Mouse (Mus musculus): ENCODE results near the gene Llgl2. TPM values are rescaled to one million over a fixed set of nuclear protein-coding genes. Genes with fewer than 3 reads are reported as not detected.

Gene Llgl2
- polyA plus RNA-seq, 1 experiment from 2014 or later: 4.9 TPM

DNA sequence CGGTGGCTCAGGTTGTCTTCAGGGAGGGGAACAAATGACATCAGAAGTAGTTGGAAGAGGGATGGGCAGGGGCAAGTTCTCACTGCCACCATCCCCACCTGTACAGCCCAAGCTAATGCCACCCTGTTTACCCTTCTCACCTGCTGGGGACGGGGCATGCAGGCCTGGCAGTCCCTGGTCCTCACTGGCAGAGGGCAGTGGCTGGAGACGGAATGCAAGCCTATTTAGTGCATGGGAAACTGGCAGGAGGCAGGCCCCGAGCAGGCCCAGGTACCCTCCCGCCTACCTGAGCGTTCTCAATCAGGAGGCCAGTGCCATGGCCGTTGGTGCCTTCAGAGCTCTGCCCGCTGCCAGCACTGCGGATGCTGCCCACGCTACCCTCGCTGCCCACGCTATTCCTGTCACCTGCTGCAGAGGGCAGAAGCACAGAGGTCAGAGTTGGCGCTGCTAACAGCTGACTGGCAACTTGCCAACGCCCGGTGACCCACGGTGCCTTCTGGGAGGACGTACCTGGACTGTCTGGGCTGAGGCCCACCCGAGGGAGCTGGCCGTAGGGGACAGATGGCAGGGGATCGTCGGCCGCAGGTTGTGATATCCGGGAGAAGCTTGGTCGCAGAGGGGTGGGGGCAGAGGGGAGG is 20.7 kb upstream of the Llgl2 start:
- Histone ChIP-seq H3K9ac (replicated peaks; ENCODE audit: low read length) (no peak overlapping the region), H3K4me2 (ENCODE audit: low read depth, low read length) (no peak overlapping the region), H3K27ac (replicated peaks; ENCODE audit: low read depth, low read length) (no peak overlapping the region), H3K4me1 (ENCODE audit: control insufficient read depth, insufficient read depth, low read length) (no peaks in the 10 kb centered on the region; the same call in 1 of the 2 replicates), H3K9me3 (replicated peaks; ENCODE audit: control insufficient read depth, low read length) (no peaks in the 10 kb centered on the region), H3K36me3 (replicated peaks; ENCODE audit: control insufficient read depth, insufficient read depth, low read depth, low read length) (peaks cover 31% of the 10 kb centered on the region), H3K27me3 (ENCODE audit: control insufficient read depth, insufficient read depth, low read length) (no peaks in the 10 kb centered on the region), H3K4me3 (ENCODE audit: low read depth, low read length) (no peak overlapping the region)
- DNase-seq (ENCODE audit: low spot score): no peak
- ATAC-seq (replicated peaks; ENCODE audit: insufficient number of reproducible peaks, low FRiP score, low TSS enrichment, low read depth): no peak
- WGBS: 95% methylated on average over 24 of the region's 24 CpGs

DNA sequence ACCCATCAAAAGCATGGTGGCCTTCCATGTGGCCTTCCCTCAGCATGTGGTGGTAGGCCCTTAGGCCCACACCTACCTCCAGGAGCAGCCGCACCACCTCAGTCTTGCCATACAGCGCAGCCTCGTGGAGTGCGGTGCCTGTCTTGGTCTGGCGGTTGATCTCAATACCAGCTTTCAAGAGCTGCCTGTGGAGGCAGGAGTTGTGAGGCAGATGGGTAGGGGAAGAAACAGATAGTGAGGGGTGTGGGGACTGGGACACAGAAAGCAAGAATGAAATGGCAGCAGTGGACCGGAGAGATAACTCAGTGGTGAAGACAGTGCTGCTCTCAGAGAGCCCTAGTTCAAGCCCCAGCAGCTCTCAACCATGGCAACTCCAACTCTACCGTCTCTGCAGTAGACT is 18.8 kb upstream of the Llgl2 start:
- Histone ChIP-seq H3K27ac (replicated peaks; ENCODE audit: low read depth, low read length) (no peak overlapping the region), H3K4me3 (ENCODE audit: low read depth, low read length) (no peak overlapping the region), H3K9me3 (replicated peaks; ENCODE audit: control insufficient read depth, low read length) (no peaks in the 10 kb centered on the region), H3K36me3 (replicated peaks; ENCODE audit: control insufficient read depth, insufficient read depth, low read depth, low read length) (peaks cover 27% of the 10 kb centered on the region), H3K4me1 (ENCODE audit: control insufficient read depth, insufficient read depth, low read length) (peaks cover 3% of the 10 kb centered on the region), H3K27me3 (ENCODE audit: control insufficient read depth, insufficient read depth, low read length) (no peaks in the 10 kb centered on the region), H3K9ac (replicated peaks; ENCODE audit: low read length) (no peak overlapping the region), H3K4me2 (ENCODE audit: low read depth, low read length) (no peak overlapping the region)
- ATAC-seq (replicated peaks; ENCODE audit: insufficient number of reproducible peaks, low FRiP score, low TSS enrichment, low read depth) (no peak), DNase-seq (ENCODE audit: low spot score) (no peak)
- 95% methylated on average over 7 of the region's 7 CpGs for WGBS

DNA sequence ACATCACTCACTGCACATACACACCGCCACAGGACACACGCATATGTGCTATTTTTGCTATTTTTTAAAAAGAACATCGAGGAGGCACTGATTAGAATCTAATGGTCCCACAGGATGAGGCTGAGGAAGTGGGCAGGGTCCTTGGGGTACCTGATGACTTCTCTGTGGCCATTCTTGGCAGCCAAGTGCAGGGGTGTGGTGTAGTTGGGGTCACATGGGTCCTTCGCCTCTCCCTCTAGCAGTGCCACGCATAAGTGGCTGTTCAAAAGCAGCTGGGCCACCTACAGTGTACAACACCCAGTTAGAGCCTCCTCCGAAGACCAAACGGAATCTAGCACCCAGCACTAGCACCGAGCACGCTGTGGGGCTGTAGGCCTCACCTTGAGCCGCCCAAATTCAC is 17.7 kb upstream of the Llgl2 start:
- no peak overlapping the region for H3K9ac ChIP-seq (replicated peaks; ENCODE audit: low read length)
- 95% methylated on average over 10 of the region's 10 CpGs for WGBS
- no peaks in the 10 kb centered on the region for H3K9me3 ChIP-seq (replicated peaks; ENCODE audit: control insufficient read depth, low read length)
- H3K4me2 ChIP-seq (ENCODE audit: low read depth, low read length): no peak overlapping the region
- no peak overlapping the region for H3K4me3 ChIP-seq (ENCODE audit: low read depth, low read length)
- peaks cover 5% of the 10 kb centered on the region for H3K4me1 ChIP-seq (ENCODE audit: control insufficient read depth, insufficient read depth, low read length)
- peaks cover 27% of the 10 kb centered on the region for H3K36me3 ChIP-seq (replicated peaks; ENCODE audit: control insufficient read depth, insufficient read depth, low read depth, low read length)
- ATAC-seq (replicated peaks; ENCODE audit: insufficient number of reproducible peaks, low FRiP score, low TSS enrichment, low read depth): no peak
- H3K27me3 ChIP-seq (ENCODE audit: control insufficient read depth, insufficient read depth, low read length): no peaks in the 10 kb centered on the region
- H3K27ac ChIP-seq (replicated peaks; ENCODE audit: low read depth, low read length): no peak overlapping the region
- no peak for DNase-seq (ENCODE audit: low spot score)

DNA sequence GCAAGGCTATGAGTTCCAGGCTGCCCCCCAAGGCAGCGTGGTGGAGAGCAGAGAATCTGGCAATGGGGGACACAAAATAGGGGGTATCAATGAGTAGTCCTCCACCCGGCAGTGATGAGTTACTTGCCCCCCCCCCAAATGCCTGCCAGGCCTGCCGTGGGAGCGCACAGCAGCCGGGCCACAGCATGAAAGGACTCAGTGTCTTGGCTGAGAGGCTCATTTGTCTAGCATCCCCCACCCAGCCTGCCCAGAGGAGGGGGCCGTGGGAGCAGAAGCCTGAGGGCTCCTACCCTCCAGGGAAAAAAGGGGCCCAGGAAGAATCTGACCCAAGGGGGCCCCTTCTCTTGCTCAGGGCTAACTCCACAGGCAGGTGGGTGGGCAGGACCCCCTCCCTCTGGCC is 16.5 kb upstream of the Llgl2 start:
- Histone ChIP-seq H3K9me3 (replicated peaks; ENCODE audit: control insufficient read depth, low read length) (no peaks in the 10 kb centered on the region), H3K4me3 (ENCODE audit: low read depth, low read length) (no peak overlapping the region), H3K27me3 (ENCODE audit: control insufficient read depth, insufficient read depth, low read length) (no peaks in the 10 kb centered on the region), H3K27ac (replicated peaks; ENCODE audit: low read depth, low read length) (no peak overlapping the region), H3K9ac (replicated peaks; ENCODE audit: low read length) (no peak overlapping the region), H3K4me2 (ENCODE audit: low read depth, low read length) (no peak overlapping the region), H3K36me3 (replicated peaks; ENCODE audit: control insufficient read depth, insufficient read depth, low read depth, low read length) (peaks cover 18% of the 10 kb centered on the region), H3K4me1 (ENCODE audit: control insufficient read depth, insufficient read depth, low read length) (peaks cover 5% of the 10 kb centered on the region)
- DNase-seq (ENCODE audit: low spot score): no peak
- 63% methylated on average over 6 of the region's 6 CpGs for WGBS
- no peak for ATAC-seq (replicated peaks; ENCODE audit: insufficient number of reproducible peaks, low FRiP score, low TSS enrichment, low read depth)

DNA sequence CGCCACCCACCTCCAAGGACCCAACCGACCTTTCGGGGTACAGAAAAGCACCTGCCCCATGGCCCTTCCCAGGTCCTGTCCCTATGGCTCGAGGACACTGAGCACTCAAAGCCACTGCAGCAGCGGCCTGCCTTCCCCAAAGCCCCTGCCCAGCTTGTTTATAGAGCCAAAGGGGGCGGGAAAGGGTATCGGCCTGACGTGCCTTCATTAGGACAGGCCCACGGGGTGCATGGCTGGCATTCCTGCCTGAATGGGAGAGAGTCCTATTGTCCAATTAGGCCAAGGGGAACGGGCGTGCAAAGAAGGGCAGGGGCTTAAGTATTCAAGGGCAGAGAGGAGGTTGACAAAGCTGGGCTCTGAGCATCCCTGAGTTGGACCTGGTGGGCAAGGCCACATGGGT is 15.9 kb upstream of the Llgl2 start:
- Histone ChIP-seq H3K36me3 (replicated peaks; ENCODE audit: control insufficient read depth, insufficient read depth, low read depth, low read length) (peaks cover 17% of the 10 kb centered on the region), H3K9me3 (replicated peaks; ENCODE audit: control insufficient read depth, low read length) (no peaks in the 10 kb centered on the region), H3K4me2 (ENCODE audit: low read depth, low read length) (no peak overlapping the region), H3K9ac (replicated peaks; ENCODE audit: low read length) (no peak overlapping the region), H3K27me3 (ENCODE audit: control insufficient read depth, insufficient read depth, low read length) (no peaks in the 10 kb centered on the region), H3K4me1 (ENCODE audit: control insufficient read depth, insufficient read depth, low read length) (peaks cover 8% of the 10 kb centered on the region), H3K4me3 (ENCODE audit: low read depth, low read length) (no peak overlapping the region), H3K27ac (replicated peaks; ENCODE audit: low read depth, low read length) (no peak overlapping the region)
- whole genome bisulfite sequencing: 63% methylated on average over 11 of the region's 11 CpGs
- ATAC-seq (replicated peaks; ENCODE audit: insufficient number of reproducible peaks, low FRiP score, low TSS enrichment, low read depth) (no peak), DNase-seq (ENCODE audit: low spot score) (no peak)

DNA sequence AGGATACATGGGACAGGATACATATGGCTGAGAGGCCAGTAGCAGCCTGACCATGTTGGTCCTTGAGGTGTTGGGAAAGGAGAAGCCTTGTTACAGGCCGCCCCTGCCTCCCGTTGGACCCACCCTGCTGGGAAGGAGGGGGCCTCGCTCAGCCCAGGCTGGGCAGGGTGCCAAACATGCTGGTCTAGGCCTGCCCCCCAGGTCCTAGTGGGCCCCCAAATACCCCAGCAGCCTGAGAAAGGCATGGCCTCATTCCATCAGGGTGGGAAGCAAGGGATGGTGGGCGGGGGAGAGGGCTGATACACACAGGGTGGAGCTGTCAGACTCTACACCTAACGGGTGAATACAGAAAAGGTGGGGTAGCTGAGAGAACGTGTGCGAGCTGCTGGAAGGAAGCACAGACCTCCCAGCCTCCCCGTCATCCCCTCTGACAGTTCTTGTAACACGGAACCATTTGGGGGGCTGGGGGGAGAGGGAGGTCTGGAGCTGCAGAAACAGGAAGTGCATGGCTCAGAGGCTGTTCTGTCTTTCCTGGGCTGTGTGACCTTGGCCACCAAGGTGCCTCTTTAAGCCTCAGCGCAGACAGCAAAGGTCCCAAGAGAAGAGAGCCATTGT is 15.0 kb upstream of the Llgl2 start:
- Histone ChIP-seq H3K36me3 (replicated peaks; ENCODE audit: control insufficient read depth, insufficient read depth, low read depth, low read length) (peaks cover 14% of the 10 kb centered on the region), H3K27me3 (ENCODE audit: control insufficient read depth, insufficient read depth, low read length) (no peaks in the 10 kb centered on the region), H3K9ac (replicated peaks; ENCODE audit: low read length) (no peak overlapping the region), H3K9me3 (replicated peaks; ENCODE audit: control insufficient read depth, low read length) (no peaks in the 10 kb centered on the region), H3K4me3 (ENCODE audit: low read depth, low read length) (no peak overlapping the region), H3K4me1 (ENCODE audit: control insufficient read depth, insufficient read depth, low read length) (peaks cover 8% of the 10 kb centered on the region), H3K27ac (replicated peaks; ENCODE audit: low read depth, low read length) (no peak overlapping the region; the same call in 1 of the 2 replicates), H3K4me2 (ENCODE audit: low read depth, low read length) (no peak overlapping the region; the same call in 1 of the 2 replicates)
- DNase-seq (ENCODE audit: low spot score) (no peak), ATAC-seq (replicated peaks; ENCODE audit: insufficient number of reproducible peaks, low FRiP score, low TSS enrichment, low read depth) (no peak)
- 66% methylated on average over 10 of the region's 10 CpGs for WGBS

DNA sequence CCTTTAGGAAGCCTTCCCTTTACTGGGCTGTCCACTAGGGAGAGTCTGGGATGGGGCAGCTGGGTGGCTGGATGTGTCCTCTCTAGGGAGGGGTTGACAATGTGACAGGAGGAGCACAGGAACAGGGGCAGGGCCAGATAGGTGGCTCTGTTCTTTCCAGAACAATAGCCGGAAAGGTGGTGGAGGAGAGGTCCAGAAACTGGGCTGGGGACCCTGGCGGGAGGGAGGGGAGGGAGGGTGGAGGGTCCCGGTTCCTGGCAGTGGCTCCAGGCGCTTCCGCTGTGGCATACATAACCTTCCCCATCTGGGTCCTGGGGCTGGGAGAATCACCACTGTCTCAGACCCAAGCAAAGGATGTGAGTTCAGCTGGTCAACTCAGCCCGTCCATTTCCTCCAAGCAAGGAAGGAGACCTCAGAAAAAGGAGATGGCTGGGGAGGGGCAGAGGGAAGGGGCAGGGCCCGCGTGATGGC is 14.5 kb upstream of the Llgl2 start:
- Histone ChIP-seq H3K27me3 (ENCODE audit: control insufficient read depth, insufficient read depth, low read length) (no peaks in the 10 kb centered on the region), H3K4me3 (ENCODE audit: low read depth, low read length) (no peak overlapping the region), H3K4me1 (ENCODE audit: control insufficient read depth, insufficient read depth, low read length) (peaks cover 8% of the 10 kb centered on the region), H3K9ac (replicated peaks; ENCODE audit: low read length) (no peak overlapping the region), H3K9me3 (replicated peaks; ENCODE audit: control insufficient read depth, low read length) (no peaks in the 10 kb centered on the region), H3K27ac (replicated peaks; ENCODE audit: low read depth, low read length) (no peak overlapping the region; the same call in 1 of the 2 replicates), H3K36me3 (replicated peaks; ENCODE audit: control insufficient read depth, insufficient read depth, low read depth, low read length) (peaks cover 14% of the 10 kb centered on the region), H3K4me2 (ENCODE audit: low read depth, low read length) (no peak overlapping the region; the same call in 1 of the 2 replicates)
- 64% methylated on average over 8 of the region's 8 CpGs for WGBS
- ATAC-seq (replicated peaks; ENCODE audit: insufficient number of reproducible peaks, low FRiP score, low TSS enrichment, low read depth): no peak
- DNase-seq (ENCODE audit: low spot score): no peak

DNA sequence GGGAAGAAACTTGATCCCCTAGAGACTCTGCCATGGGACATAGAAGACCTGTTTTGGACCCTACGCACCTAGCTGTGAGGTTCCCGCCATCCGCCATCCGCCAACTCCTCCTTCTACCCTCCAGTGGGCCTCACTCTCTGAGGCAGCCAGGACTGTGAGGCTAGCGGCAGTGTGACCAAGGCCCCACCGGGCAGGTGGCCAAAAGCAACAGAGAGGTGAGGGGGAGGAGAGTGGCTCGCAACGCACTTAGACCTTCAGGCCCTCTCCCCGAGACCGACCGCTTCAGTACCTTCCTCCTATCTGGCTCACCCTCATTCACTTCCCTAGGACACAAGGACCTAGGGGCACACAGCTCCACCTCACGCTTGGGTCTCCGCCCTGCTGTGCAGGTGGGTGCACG is 13.5 kb upstream of the Llgl2 start:
- DNase-seq (ENCODE audit: low spot score) (no peak), ATAC-seq (replicated peaks; ENCODE audit: insufficient number of reproducible peaks, low FRiP score, low TSS enrichment, low read depth) (no peak)
- Histone ChIP-seq H3K4me2 (ENCODE audit: low read depth, low read length) (peak overlapping the region; percentile 13; the same call in 1 of the 2 replicates), H3K27ac (replicated peaks; ENCODE audit: low read depth, low read length) (no peak overlapping the region), H3K36me3 (replicated peaks; ENCODE audit: control insufficient read depth, insufficient read depth, low read depth, low read length) (peaks cover 7% of the 10 kb centered on the region), H3K4me3 (ENCODE audit: low read depth, low read length) (no peak overlapping the region), H3K9ac (replicated peaks; ENCODE audit: low read length) (no peak overlapping the region), H3K4me1 (ENCODE audit: control insufficient read depth, insufficient read depth, low read length) (peaks cover 8% of the 10 kb centered on the region), H3K27me3 (ENCODE audit: control insufficient read depth, insufficient read depth, low read length) (no peaks in the 10 kb centered on the region), H3K9me3 (replicated peaks; ENCODE audit: control insufficient read depth, low read length) (no peaks in the 10 kb centered on the region)
- WGBS: 83% methylated on average over 14 of the region's 14 CpGs

Measured in embryonic facial prominence, embryonic 11.5 days (tissue).